Mouse (Mus musculus): ENCODE measurements around the gene Amtn. TPM values are rescaled to one million over a fixed set of nuclear protein-coding genes. Genes with fewer than 3 reads are reported as not detected.

The Amtn gene
- not detected in 2 replicates for polyA plus RNA-seq (2015; fragmentation: Nextera tagmentation; extraction: Ambion mirVana)

DNA sequence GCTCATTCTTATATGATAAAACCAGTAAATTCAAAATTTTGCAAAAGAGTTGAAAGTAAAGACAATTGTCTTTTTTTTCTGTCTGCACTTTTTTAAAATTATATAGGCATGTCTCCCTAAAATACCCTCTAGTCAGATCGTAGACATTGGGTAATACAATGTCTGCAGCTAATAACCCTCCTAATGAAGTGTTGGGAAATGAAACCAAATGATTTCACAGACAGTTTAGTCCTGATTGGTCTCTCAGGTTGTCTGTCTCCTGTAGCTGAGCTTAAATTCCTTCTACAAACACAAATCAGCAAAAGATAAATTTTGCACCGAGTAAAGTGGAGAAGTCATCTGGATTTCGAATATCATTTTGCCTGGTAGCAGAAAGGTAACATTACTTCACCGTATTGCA lies at the start of gene Amtn:
Amtn (plus strand) TSS at position 301 of the 400 bp plus-strand sequence.

Other genes with a start within 250 kb of the Amtn start
- not detected in 2 replicates for gene Gm11115, start 222.0 kb upstream of the Amtn start, polyA plus RNA-seq (2015; fragmentation: Nextera tagmentation; extraction: Ambion mirVana)
- not detected in 2 replicates for gene Gm7714, start 107.2 kb upstream of the Amtn start, polyA plus RNA-seq (2015; fragmentation: Nextera tagmentation; extraction: Ambion mirVana)
- not detected in 2 replicates for gene Prol1, start 58.8 kb upstream of the Amtn start, polyA plus RNA-seq (2015; fragmentation: Nextera tagmentation; extraction: Ambion mirVana)
- not detected in 2 replicates for gene Ambn, start 79.9 kb downstream of the Amtn start, polyA plus RNA-seq (2015; fragmentation: Nextera tagmentation; extraction: Ambion mirVana)
- gene Enam, start 111.9 kb downstream of the Amtn start, polyA plus RNA-seq (2015; fragmentation: Nextera tagmentation; extraction: Ambion mirVana), result not detected in 2 replicates
- 0.29 and 0.33 TPM in 2 replicates for gene Jchain, start 151.8 kb downstream of the Amtn start, polyA plus RNA-seq (2015; fragmentation: Nextera tagmentation; extraction: Ambion mirVana)
- 39.7 and 42.3 TPM in 2 replicates for gene Utp3, start 178.4 kb downstream of the Amtn start, polyA plus RNA-seq (2015; fragmentation: Nextera tagmentation; extraction: Ambion mirVana)
- gene Rufy3, start 188.9 kb downstream of the Amtn start, polyA plus RNA-seq (2015; fragmentation: Nextera tagmentation; extraction: Ambion mirVana), result 4.9 and 5.7 TPM in 2 replicates

Data from skeletal muscle tissue, postnatal 0 days (tissue).